Mouse (Mus musculus) E14TG2a.4 (cell line): ENCODE measurements at regions not wholly inside any gene's neighbourhood (a gene's known extent, or its start where the extent isn't known, plus 50 kb on each side); places are given as distances from the start of the nearest gene placed in this dataset.

Experiments
- H3K27me3 ChIP-seq: 2 replicates; pipeline ENCODE4 v1.6.1; 2014; ENCODE audit warnings: low read length, control low read depth; ENCODE audit not compliant: insufficient read depth
- H3K36me3 ChIP-seq: 2 replicates; pipeline ENCODE4 v1.6.1; 2014; ENCODE audit warnings: low read length, control low read depth; ENCODE audit not compliant: insufficient read depth
- H3K4me1 ChIP-seq: replicated peaks from 2 replicates; pipeline ENCODE4 v1.6.1; 2014; ENCODE audit warnings: low read depth, low read length, control low read depth
- H3K4me3 ChIP-seq: replicated peaks from 2 replicates; pipeline ENCODE4 v1.5.1; 2014; ENCODE audit warnings: mild to moderate bottlenecking, low read length
- H3K9me3 ChIP-seq: 2 replicates; pipeline ENCODE4 v1.6.1; 2014; ENCODE audit warnings: low read length, control low read depth
- CTCF ChIP-seq: conservative IDR thresholded peaks from 2 replicates; pipeline ENCODE4 v1.5.1; 2014; ENCODE audit warnings: low read length
- NANOG ChIP-seq: IDR thresholded peaks from 2 replicates; pipeline ENCODE4 v1.6.1; 2014; ENCODE audit warnings: borderline replicate concordance, low read length, mixed read lengths
- POU5F1 ChIP-seq: IDR thresholded peaks from 2 replicates; pipeline ENCODE4 v1.6.1; 2014; ENCODE audit warnings: low read length, borderline replicate concordance

- H3K4me3 ChIP-seq, result no peak overlapping the region
- no peak for TF ChIP-seq CTCF
- no peak for TF ChIP-seq POU5F1
- no peak for TF ChIP-seq NANOG
- no peaks in the 10 kb centered on the region for H3K36me3 ChIP-seq
- no peaks in the 10 kb centered on the region for H3K27me3 ChIP-seq
- H3K4me1 ChIP-seq, result no peaks in the 10 kb centered on the region
- H3K9me3 ChIP-seq, result no peaks in the 10 kb centered on the region
These were observed 1037.3 kb downstream of the Fam181b start for GRCm38 (mm10) chr7:94116899-94117521.

- TF ChIP-seq NANOG (no peak), CTCF (no peak), POU5F1 (no peak)
- Histone ChIP-seq H3K4me3 (no peak overlapping the region), H3K36me3 (no peaks in the 10 kb centered on the region), H3K4me1 (no peaks in the 10 kb centered on the region), H3K27me3 (no peaks in the 10 kb centered on the region), H3K9me3 (no peaks in the 10 kb centered on the region)
These were observed 1044.1 kb downstream of the Fam181b start for GRCm38 (mm10) chr7:94123781-94124180.

GRCm38 (mm10) chr7:94154221-94154620 lies 1074.6 kb downstream of the Fam181b start:
- Histone ChIP-seq H3K27me3 (no peaks in the 10 kb centered on the region), H3K4me1 (no peaks in the 10 kb centered on the region), H3K4me3 (no peak overlapping the region), H3K9me3 (no peaks in the 10 kb centered on the region), H3K36me3 (no peaks in the 10 kb centered on the region)
- TF ChIP-seq CTCF, result no peak
- TF ChIP-seq NANOG, result no peak
- no peak for TF ChIP-seq POU5F1

GRCm38 (mm10) chr7:94155458-94155857 lies 1075.8 kb downstream of the Fam181b start:
- Histone ChIP-seq H3K9me3 (no peaks in the 10 kb centered on the region), H3K4me1 (no peaks in the 10 kb centered on the region), H3K27me3 (no peaks in the 10 kb centered on the region), H3K4me3 (no peak overlapping the region), H3K36me3 (no peaks in the 10 kb centered on the region)
- TF ChIP-seq POU5F1, result no peak
- no peak for TF ChIP-seq NANOG
- TF ChIP-seq CTCF, result no peak

GRCm38 (mm10) chr7:94180027-94180426 lies 1100.4 kb downstream of the Fam181b start:
- H3K4me1 ChIP-seq, result no peaks in the 10 kb centered on the region
- H3K9me3 ChIP-seq, result no peaks in the 10 kb centered on the region
- no peaks in the 10 kb centered on the region for H3K27me3 ChIP-seq
- no peaks in the 10 kb centered on the region for H3K36me3 ChIP-seq
- no peak overlapping the region for H3K4me3 ChIP-seq
- TF ChIP-seq POU5F1 (no peak), NANOG (no peak), CTCF (no peak)

GRCm38 (mm10) chr7:94212341-94212740 lies 1132.7 kb downstream of the Fam181b start:
- Histone ChIP-seq H3K36me3 (no peaks in the 10 kb centered on the region), H3K4me1 (peaks cover 14% of the 10 kb centered on the region), H3K4me3 (no peak overlapping the region), H3K27me3 (no peaks in the 10 kb centered on the region), H3K9me3 (peaks cover 6% of the 10 kb centered on the region)
- TF ChIP-seq NANOG (no peak), POU5F1 (no peak), CTCF (no peak)

- no peaks in the 10 kb centered on the region for H3K36me3 ChIP-seq
- no peaks in the 10 kb centered on the region for H3K9me3 ChIP-seq
- TF ChIP-seq POU5F1 (no peak), NANOG (no peak)
These were observed 1147.8 kb downstream of the Fam181b start for GRCm38 (mm10) chr7:94227482-94227881.

GRCm38 (mm10) chr7:94233653-94234052 lies 1154.0 kb downstream of the Fam181b start:
- no peak for TF ChIP-seq NANOG
- no peak for TF ChIP-seq POU5F1
- no peak for TF ChIP-seq CTCF
- Histone ChIP-seq H3K36me3 (no peaks in the 10 kb centered on the region), H3K4me1 (no peaks in the 10 kb centered on the region), H3K9me3 (no peaks in the 10 kb centered on the region), H3K4me3 (no peak overlapping the region), H3K27me3 (no peaks in the 10 kb centered on the region)

More at GRCm38 (mm10) chr7:94227482-94227881, 1147.8 kb downstream of the Fam181b start:
- no peak overlapping the region for H3K4me3 ChIP-seq
- no peaks in the 10 kb centered on the region for H3K27me3 ChIP-seq
- no peaks in the 10 kb centered on the region for H3K4me1 ChIP-seq

- Histone ChIP-seq H3K36me3 (no peaks in the 10 kb centered on the region), H3K27me3 (no peaks in the 10 kb centered on the region), H3K4me1 (no peaks in the 10 kb centered on the region), H3K9me3 (no peaks in the 10 kb centered on the region), H3K4me3 (no peak overlapping the region)
- TF ChIP-seq POU5F1 (no peak), NANOG (no peak), CTCF (no peak)
These were observed 1169.8 kb downstream of the Fam181b start for GRCm38 (mm10) chr7:94249501-94249900.
